Mouse (Mus musculus) ES-E14 (cell line): ENCODE data around the gene Fgr.

ENCODE experiments used
- CHD2 ChIP-seq: IDR thresholded peaks from 2 replicates; pipeline ENCODE4 v1.6.1; 2014; ENCODE audit warnings: mild to moderate bottlenecking, low read depth, low read length, inconsistent platforms
- HCFC1 ChIP-seq: IDR thresholded peaks from 2 replicates; pipeline ENCODE4 v1.6.1; 2012; ENCODE audit warnings: low read length, inconsistent platforms, borderline replicate concordance; ENCODE audit not compliant: insufficient read depth
- MAFK ChIP-seq: IDR thresholded peaks from 2 replicates; pipeline ENCODE4 v1.6.1; 2014; ENCODE audit warnings: mild to moderate bottlenecking, low read depth, low read length, inconsistent platforms; ENCODE audit not compliant: insufficient read depth
- ZC3H11A ChIP-seq: IDR thresholded peaks from 2 replicates; pipeline ENCODE4 v1.6.1; 2012; ENCODE audit warnings: low read depth, mild to moderate bottlenecking, inconsistent platforms, low read length, borderline replicate concordance
- ZNF384 ChIP-seq: IDR thresholded peaks from 2 replicates; pipeline ENCODE4 v1.6.1; 2012; ENCODE audit warnings: low read depth, low read length, inconsistent platforms

- no peak for TF ChIP-seq ZC3H11A
- no peak for TF ChIP-seq CHD2
- no peak for TF ChIP-seq MAFK
- no peak for TF ChIP-seq HCFC1
- TF ChIP-seq ZNF384: no peak
These were observed 64.7 kb downstream of the Fgr start for GRCm38 (mm10) chr4:133038521-133039115.
